8 mouse cellular contexts compared by ENCODE assay signal in the genomic region with DNA sequence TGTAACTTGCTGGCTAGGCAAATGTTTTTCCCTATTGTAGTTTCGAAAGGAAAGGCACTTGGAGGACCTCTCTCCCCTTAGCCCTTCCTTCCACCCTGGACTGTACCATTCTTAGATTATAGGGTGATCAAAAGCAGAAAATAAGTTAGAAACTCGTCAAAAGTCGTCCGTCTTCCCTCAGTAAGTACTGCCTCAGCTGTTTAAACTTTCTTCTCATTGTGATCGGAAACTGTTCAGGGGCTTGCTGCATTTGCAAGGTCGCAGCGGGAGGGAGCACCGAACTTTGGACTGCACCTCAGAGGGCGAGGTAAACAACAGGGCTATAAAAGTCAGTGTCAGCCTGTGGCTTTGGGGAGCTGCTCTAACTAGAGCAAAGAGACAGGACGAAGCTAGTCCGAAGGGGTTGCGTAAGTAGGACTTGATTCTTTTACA. TPM values are rescaled to one million over a fixed set of nuclear protein-coding genes. Genes with fewer than 3 reads are reported as not detected.
A peak's percentile ranks its signal among the peaks of the same experiment; 100 is the strongest.
DNase-seq lines count a peak whose midpoint lies in the region; ATAC-seq and TF ChIP-seq lines count a peak whose summit lies in the region.

No protein-coding gene starts in this region.

- peak overlapping the region; percentile 43 for H3K4me3 ChIP-seq in embryonic facial prominence, embryonic 14.5 days (ENCODE audit: low read depth, low read length)
- peak overlapping the region; percentile 41 for H3K4me3 ChIP-seq in limb, embryonic 15.5 days
- H3K4me3 ChIP-seq in midbrain, postnatal 0 days (ENCODE audit: low read depth, low read length) = peak overlapping the region; percentile 29

- peak overlapping the region; percentile 91 for H3K27ac ChIP-seq in embryonic facial prominence, embryonic 14.5 days (replicated peaks; ENCODE audit: low read depth, low read length)
- H3K27ac ChIP-seq in limb, embryonic 15.5 days = peak overlapping the region; percentile 82
- H3K27ac ChIP-seq in midbrain, postnatal 0 days (ENCODE audit: low read depth, low read length) = peak overlapping the region; percentile 32; the same call in 1 of the 2 replicates

- H3K36me3 ChIP-seq in embryonic facial prominence, embryonic 14.5 days (ENCODE audit: control insufficient read depth, insufficient read depth, low read length) = 0 out of 2 replicates have a peak, but pooled peaks cover 3% of the 10 kb centered on the region
- no peaks in the 10 kb centered on the region for H3K36me3 ChIP-seq in limb, embryonic 15.5 days
- no peaks in the 10 kb centered on the region for H3K36me3 ChIP-seq in midbrain, postnatal 0 days (ENCODE audit: insufficient read depth, low read length)
- no peaks in the 10 kb centered on the region for H3K36me3 ChIP-seq in splenic B cell, adult 2 months (ENCODE audit: control insufficient read depth, insufficient read depth, low read length, poor library complexity, severe bottlenecking)

- no peak for TF ChIP-seq CTCF in midbrain, postnatal 0 days (IDR thresholded peaks at IDR 0.05)

- H3K9me3 ChIP-seq in embryonic facial prominence, embryonic 14.5 days (ENCODE audit: control insufficient read depth, low read length) = no peaks in the 10 kb centered on the region
- H3K9me3 ChIP-seq in limb, embryonic 15.5 days = no peaks in the 10 kb centered on the region
- no peaks in the 10 kb centered on the region for H3K9me3 ChIP-seq in midbrain, postnatal 0 days (ENCODE audit: low read length)

- no peaks in the 10 kb centered on the region for H3K27me3 ChIP-seq in embryonic facial prominence, embryonic 14.5 days (replicated peaks; ENCODE audit: control insufficient read depth, insufficient read depth, low read length)
- no peaks in the 10 kb centered on the region for H3K27me3 ChIP-seq in limb, embryonic 15.5 days
- H3K27me3 ChIP-seq in midbrain, postnatal 0 days (ENCODE audit: insufficient read depth, low read length) = no peaks in the 10 kb centered on the region
- H3K27me3 ChIP-seq in splenic B cell, adult 2 months (ENCODE audit: control insufficient read depth, insufficient read depth, low read length, poor library complexity, severe bottlenecking) = no peaks in the 10 kb centered on the region

- peak; percentile 90 for DNase-seq in 416B (ENCODE audit: low read depth)
- peak; percentile 24 to 64 for DNase-seq in adrenal gland, postnatal 4 days (ENCODE audit: low spot score in 2 of 2)
- DNase-seq in embryonic facial prominence, embryonic 14.5 days (ENCODE audit: low spot score) = peak; percentile 79
- DNase-seq in heart, adult 8-10 months (ENCODE audit: low spot score) = peak; percentile 94
- DNase-seq in kidney, adult 8-10 months = peak; percentile 90 to 94
- peak; percentile 48 for DNase-seq in midbrain, postnatal 0 days (ENCODE audit: low spot score)
- DNase-seq in splenic B cell, adult 2 months (ENCODE audit: low read depth, low spot score) = peak; percentile 63

- H3K4me2 ChIP-seq in embryonic facial prominence, embryonic 14.5 days (ENCODE audit: low read depth, low read length) = peak overlapping the region; percentile 55
- H3K4me2 ChIP-seq in limb, embryonic 15.5 days = peak overlapping the region; percentile 43
- peak overlapping the region; percentile 44 for H3K4me2 ChIP-seq in midbrain, postnatal 0 days (ENCODE audit: low read depth, low read length, poor library complexity, severe bottlenecking)

- H3K9ac ChIP-seq in embryonic facial prominence, embryonic 14.5 days (ENCODE audit: low read depth, low read length) = peak overlapping the region; percentile 65
- H3K9ac ChIP-seq in limb, embryonic 15.5 days = no peak overlapping the region
- 0 out of 2 replicates have a peak overlapping the region, but pooled peaks have one; percentile 20 for H3K9ac ChIP-seq in midbrain, postnatal 0 days (replicated peaks; ENCODE audit: low read length, poor library complexity, severe bottlenecking)

- WGBS in embryonic facial prominence, embryonic 14.5 days = 3% methylated on average over 12 of the region's 12 CpGs
- 2% methylated on average over 12 of the region's 12 CpGs for WGBS in limb, embryonic 15.5 days
- WGBS in midbrain, postnatal 0 days = 5% methylated on average over 12 of the region's 12 CpGs

- peak; percentile 86 for ATAC-seq in embryonic facial prominence, embryonic 14.5 days (ENCODE audit: low read depth)
- peak; percentile 80 for ATAC-seq in limb, embryonic 15.5 days (ENCODE audit: insufficient number of reproducible peaks, low FRiP score, low TSS enrichment, low read depth)
- ATAC-seq in midbrain, postnatal 0 days (ENCODE audit: low FRiP score) = no peak

- H3K4me1 ChIP-seq in embryonic facial prominence, embryonic 14.5 days (ENCODE audit: control insufficient read depth, insufficient read depth, low read length) = peaks cover 17% of the 10 kb centered on the region
- peaks cover 12% of the 10 kb centered on the region for H3K4me1 ChIP-seq in limb, embryonic 15.5 days
- 0 out of 2 replicates have a peak, but pooled peaks cover 3% of the 10 kb centered on the region for H3K4me1 ChIP-seq in midbrain, postnatal 0 days (ENCODE audit: insufficient read depth, low read length)

RNA-seq across cellular contexts. Expression of a gene that starts 2.3 kb away (rescaled TPM):
- 100 to 1,000 TPM; 268 to 614 TPM for total RNA-seq in adrenal gland, postnatal 4 days (2021)
- polyA plus RNA-seq in embryonic facial prominence, embryonic 14.5 days (2014; fragmentation: Nextera tagmentation; extraction: Ambion mirVana) = 193 and 205 TPM in 2 replicates
- total RNA-seq in heart, adult 8-10 months (2022) = 100 to 1,000 TPM; 281 to 334 (median 316) TPM
- 152 and 158 TPM in 2 replicates for polyA plus RNA-seq in limb, embryonic 15.5 days (2015; fragmentation: Nextera tagmentation; extraction: Ambion mirVana)
- total RNA-seq in midbrain, postnatal 0 days (2014; rRNA removed) = 267 and 322 TPM in 2 replicates
- 201 and 233 TPM in 2 replicates for polyA plus RNA-seq in midbrain, postnatal 0 days (2015; fragmentation: Nextera tagmentation; extraction: Ambion mirVana)

RNA-seq across cellular contexts. Expression of a gene that starts 32.7 kb away (rescaled TPM):
- total RNA-seq in adrenal gland, postnatal 4 days (2021) = under 1 TPM in 1 of 2 experiments, not detected in 1; 0.25 TPM
- 0.31 and 0.43 TPM in 2 replicates for polyA plus RNA-seq in embryonic facial prominence, embryonic 14.5 days (2014; fragmentation: Nextera tagmentation; extraction: Ambion mirVana)
- total RNA-seq in heart, adult 8-10 months (2022) = under 1 TPM in 3 of 4 experiments, not detected in 1; 0.20 to 0.69 (median 0.38) TPM
- 0.19 and 0.41 TPM in 2 replicates for polyA plus RNA-seq in limb, embryonic 15.5 days (2015; fragmentation: Nextera tagmentation; extraction: Ambion mirVana)
- not detected in 2 replicates for total RNA-seq in midbrain, postnatal 0 days (2014; rRNA removed)
- polyA plus RNA-seq in midbrain, postnatal 0 days (2015; fragmentation: Nextera tagmentation; extraction: Ambion mirVana) = 0.42 and 0.61 TPM in 2 replicates

Comparison
In these comparisons a context has a peak if more than half of its experiments do, and no peak if none do; other contexts are left out.
1. DNase-seq: peak in every context shown above with its lines; median percentile 94 in heart, adult 8-10 months; 92 in kidney, adult 8-10 months; 90 in 416B; 79 in embryonic facial prominence, embryonic 14.5 days; 63 in splenic B cell, adult 2 months; 48 in midbrain, postnatal 0 days; 44 in adrenal gland, postnatal 4 days.
2. H3K27ac ChIP-seq: peak in every context shown above with its lines; median percentile 91 in embryonic facial prominence, embryonic 14.5 days; 82 in limb, embryonic 15.5 days; 32 in midbrain, postnatal 0 days.